Mouse (Mus musculus) kidney, embryonic 14.5 days (tissue): Measurements from ENCODE around the gene Eya2. TPM values are rescaled to one million over a fixed set of nuclear protein-coding genes. Genes with fewer than 3 reads are reported as not detected.
A peak's percentile ranks its signal among the peaks of the same experiment; 100 is the strongest.
"Not testable (repeated sequence)": the region's sequence is repeated elsewhere in the genome, so short reads cannot be mapped to it uniquely, and the experiment has no call there.

ENCODE experiments used
- ATAC-seq: fragments of 200-750 bp; cut with Nextera tagmentation; 2 replicates; pipeline ENCODE4 v1.8.0; 2017; ENCODE audit warnings: moderate number of reproducible peaks, mild to moderate bottlenecking, moderate TSS enrichment, moderate library complexity; ENCODE audit not compliant: low FRiP score, low TSS enrichment
- H3K27ac ChIP-seq: fragments of 300-500 bp; sonication (generic); 2 replicates; pipeline ENCODE4 v1.5.1; 2014; ENCODE audit warnings: low read depth, mild to moderate bottlenecking, low read length, moderate library complexity, mixed read lengths
- H3K27me3 ChIP-seq: fragments of 300-500 bp; sonication (generic); 2 replicates; pipeline ENCODE4 v1.6.1; 2014; ENCODE audit warnings: mild to moderate bottlenecking, low read length; ENCODE audit not compliant: control insufficient read depth, insufficient read depth
- H3K36me3 ChIP-seq: fragments of 300-500 bp; sonication (generic); 2 replicates; pipeline ENCODE4 v1.6.1; 2014; ENCODE audit warnings: low read length, mixed read lengths; ENCODE audit not compliant: control insufficient read depth, insufficient read depth
- H3K4me1 ChIP-seq: fragments of 300-500 bp; sonication (generic); 2 replicates; pipeline ENCODE4 v1.6.1; 2014; ENCODE audit warnings: low read length, mixed read lengths; ENCODE audit not compliant: control insufficient read depth, insufficient read depth
- H3K4me2 ChIP-seq: fragments of 300-500 bp; sonication (generic); replicated peaks from 2 replicates; pipeline ENCODE4 v1.6.1; 2014; ENCODE audit warnings: low read depth, mild to moderate bottlenecking, low read length
- H3K4me3 ChIP-seq: fragments of 300-500 bp; sonication (generic); 2 replicates; pipeline ENCODE4 v1.5.1; 2014; ENCODE audit warnings: mild to moderate bottlenecking, low read length
- H3K9ac ChIP-seq: fragments of 300-500 bp; sonication (generic); 2 replicates; pipeline ENCODE4 v1.6.1; 2014; ENCODE audit warnings: low read depth, mild to moderate bottlenecking, low read length, moderate library complexity
- H3K9me3 ChIP-seq: fragments of 300-500 bp; sonication (generic); 2 replicates; pipeline ENCODE4 v1.6.1; 2016; ENCODE audit warnings: low read length; ENCODE audit not compliant: control insufficient read depth
- WGBS: fragments of 180-500 bp; shearing (Covaris S2); extraction: QIAGEN DNeasy Blood & Tissue Kit; methylation state at CpG from one replicate; pipeline ENCODE4 v1.1.7; 2014; 5-methylcytosine and 5-hydroxymethylcytosine counted together
- polyA plus RNA-seq: library from polyadenylated mRNA; unstranded; fragments of >200 nt; fragmentation: Nextera tagmentation; extraction: Ambion mirVana; gene quantifications from 2 replicates; pipeline ENCODE4 v1.2.1, GENCODE M21; 2014

Eya2 gene
- polyA plus RNA-seq, 1 experiment from 2014 or later = 10.4 TPM

- 87% methylated on average over 25 of the region's 25 CpGs for WGBS
- no peak for ATAC-seq
- Histone ChIP-seq H3K4me2 (no peak overlapping the region), H3K27me3 (no peaks in the 10 kb centered on the region), H3K27ac (no peak overlapping the region), H3K4me3 (no peak overlapping the region), H3K36me3 (peaks cover 86% of the 10 kb centered on the region), H3K4me1 (peaks cover 4% of the 10 kb centered on the region; the same call in 1 of the 2 replicates), H3K9ac (no peak overlapping the region), H3K9me3 (no peaks in the 10 kb centered on the region)
Observed at GRCm38 (mm10) chr2:165792431-165793282, 197.8 kb downstream of the Eya2 start.

DNA sequence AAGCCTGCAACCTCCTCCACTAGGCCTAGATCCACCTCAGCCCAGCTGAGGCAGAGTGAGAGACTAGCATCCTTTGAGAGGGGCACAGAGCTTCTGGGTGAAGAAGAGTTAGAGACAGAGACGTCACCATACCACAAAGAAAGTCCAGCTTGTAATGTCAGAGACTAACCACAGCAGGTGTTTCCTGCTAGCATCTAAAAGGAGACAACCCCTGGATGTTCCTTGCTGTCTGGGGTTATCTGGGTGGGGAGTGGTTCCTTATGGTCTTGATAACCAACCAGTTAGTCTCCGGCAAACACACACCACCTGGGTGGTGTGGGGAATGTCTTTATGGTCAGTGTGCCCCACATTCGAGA, 198.4 kb downstream of the Eya2 start:
- H3K27ac ChIP-seq = no peak overlapping the region
- WGBS = 81% methylated on average over 3 of the region's 3 CpGs

GRCm38 (mm10) chr2:165797876-165798275, 203.0 kb downstream of the Eya2 start:
- Histone ChIP-seq H3K27me3 (no peaks in the 10 kb centered on the region), H3K4me3 (no peak overlapping the region), H3K27ac (no peak overlapping the region), H3K9me3 (no peaks in the 10 kb centered on the region), H3K4me2 (no peak overlapping the region), H3K4me1 (no peaks in the 10 kb centered on the region), H3K9ac (no peak overlapping the region), H3K36me3 (peaks cover 77% of the 10 kb centered on the region)
- WGBS = 69% methylated on average over 8 of the region's 8 CpGs
- no peak for ATAC-seq

More for the DNA sequence above, 198.4 kb downstream of the Eya2 start:
- no peaks in the 10 kb centered on the region for H3K27me3 ChIP-seq
- peaks cover 4% of the 10 kb centered on the region; the same call in 1 of the 2 replicates for H3K4me1 ChIP-seq
- no peak overlapping the region for H3K4me2 ChIP-seq
- no peak overlapping the region for H3K4me3 ChIP-seq
- H3K9ac ChIP-seq = no peak overlapping the region
- H3K9me3 ChIP-seq = no peaks in the 10 kb centered on the region
- H3K36me3 ChIP-seq = peaks cover 91% of the 10 kb centered on the region
- no peak for ATAC-seq

DNA sequence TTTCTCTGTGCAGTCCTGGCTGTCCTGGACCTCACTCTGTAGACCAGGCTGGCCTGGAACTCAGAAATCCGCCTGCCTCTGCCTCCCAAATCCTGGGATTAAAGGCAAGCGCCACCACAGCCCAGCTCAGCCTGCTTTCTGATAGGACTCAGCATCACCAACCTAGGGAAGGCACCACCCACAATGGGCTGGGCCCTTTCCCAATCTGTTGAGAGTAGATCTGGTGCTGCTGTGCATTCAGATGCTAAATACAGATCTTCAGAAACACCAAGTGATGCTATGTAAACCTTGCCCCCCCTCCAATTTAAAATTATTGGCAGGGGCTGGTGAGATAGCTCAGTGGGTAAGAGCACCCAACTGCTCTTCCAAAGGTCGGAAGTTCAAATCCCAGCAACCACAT, 205.3 kb downstream of the Eya2 start:
- not testable (repeated sequence) for H3K9ac ChIP-seq, ATAC-seq, H3K4me3 ChIP-seq, H3K27me3 ChIP-seq, H3K4me2 ChIP-seq, H3K4me1 ChIP-seq, H3K9me3 ChIP-seq, H3K27ac ChIP-seq
- H3K36me3 ChIP-seq = peaks cover 71% of the 10 kb centered on the region
- 90% methylated on average over 3 of the region's 3 CpGs for WGBS

- ATAC-seq = no peak
- no peaks in the 10 kb centered on the region for H3K4me1 ChIP-seq
- H3K4me3 ChIP-seq = no peak overlapping the region
- no peak overlapping the region for H3K27ac ChIP-seq
- no peak overlapping the region for H3K4me2 ChIP-seq
- no peaks in the 10 kb centered on the region for H3K27me3 ChIP-seq
- no peak overlapping the region for H3K9ac ChIP-seq
- H3K36me3 ChIP-seq = peaks cover 87% of the 10 kb centered on the region
- 95% methylated on average over 12 of the region's 12 CpGs for WGBS
- H3K9me3 ChIP-seq = no peaks in the 10 kb centered on the region
Observed at GRCm38 (mm10) chr2:165808179-165808975, 213.5 kb downstream of the Eya2 start.

DNA sequence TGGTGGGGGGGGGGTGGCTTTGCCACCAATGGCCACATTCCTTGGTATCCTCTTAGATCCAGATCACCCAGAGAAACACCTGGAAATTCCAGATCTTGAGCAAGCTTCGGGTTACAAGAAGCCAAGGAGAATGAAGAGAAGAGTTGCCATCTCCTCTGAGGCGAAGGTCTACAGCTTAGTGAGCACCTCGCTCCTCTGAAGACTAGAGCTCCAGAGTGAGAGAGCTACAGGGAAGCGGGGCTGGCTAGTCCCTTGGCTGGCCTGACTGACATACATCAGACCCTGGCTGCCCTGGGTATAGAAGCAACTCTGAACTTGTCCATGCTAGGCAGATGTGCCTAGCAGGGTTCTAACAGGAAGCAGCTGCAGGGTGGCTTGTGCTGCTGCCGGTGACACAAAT, 214.3 kb downstream of the Eya2 start:
- Histone ChIP-seq H3K4me1 (no peaks in the 10 kb centered on the region), H3K27me3 (no peaks in the 10 kb centered on the region), H3K4me2 (no peak overlapping the region), H3K9me3 (no peaks in the 10 kb centered on the region), H3K27ac (no peak overlapping the region), H3K36me3 (peaks cover 94% of the 10 kb centered on the region), H3K4me3 (no peak overlapping the region), H3K9ac (no peak overlapping the region)
- no peak for ATAC-seq
- 93% methylated on average over 5 of the region's 5 CpGs for WGBS

DNA sequence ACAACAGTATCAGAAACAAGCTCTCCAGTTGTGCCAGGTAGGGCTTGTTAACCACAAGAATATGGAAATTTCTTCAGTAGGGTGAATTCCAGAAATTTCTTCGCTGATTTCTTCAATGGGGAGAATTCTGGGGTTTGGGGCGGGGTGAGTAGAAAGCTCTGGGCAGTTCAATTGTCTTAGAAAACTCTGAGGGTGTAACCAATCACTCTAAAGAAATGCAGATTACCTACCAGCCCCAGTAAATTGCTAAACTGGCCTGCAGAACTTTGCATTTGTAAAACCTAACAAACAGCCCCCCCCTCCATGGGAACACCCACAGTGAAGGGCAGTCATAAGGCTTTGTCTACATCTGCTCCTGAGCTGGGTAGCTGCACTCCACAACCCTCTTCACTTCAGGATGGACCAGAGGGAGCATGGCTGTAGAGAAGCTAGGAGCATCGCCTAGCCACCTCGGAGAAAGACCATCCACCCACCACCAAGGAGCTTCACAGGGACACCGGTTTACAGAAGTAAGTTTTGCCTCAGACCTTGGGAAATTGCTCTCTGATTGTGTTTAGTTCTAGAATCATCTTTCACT, 215.2 kb downstream of the Eya2 start:
- Histone ChIP-seq H3K27me3 (no peaks in the 10 kb centered on the region), H3K4me2 (no peak overlapping the region), H3K9me3 (no peaks in the 10 kb centered on the region), H3K27ac (no peak overlapping the region), H3K36me3 (peaks cover 94% of the 10 kb centered on the region), H3K9ac (no peak overlapping the region), H3K4me3 (no peak overlapping the region), H3K4me1 (no peaks in the 10 kb centered on the region)
- ATAC-seq = no peak
- WGBS = 84% methylated on average over 5 of the region's 5 CpGs

DNA sequence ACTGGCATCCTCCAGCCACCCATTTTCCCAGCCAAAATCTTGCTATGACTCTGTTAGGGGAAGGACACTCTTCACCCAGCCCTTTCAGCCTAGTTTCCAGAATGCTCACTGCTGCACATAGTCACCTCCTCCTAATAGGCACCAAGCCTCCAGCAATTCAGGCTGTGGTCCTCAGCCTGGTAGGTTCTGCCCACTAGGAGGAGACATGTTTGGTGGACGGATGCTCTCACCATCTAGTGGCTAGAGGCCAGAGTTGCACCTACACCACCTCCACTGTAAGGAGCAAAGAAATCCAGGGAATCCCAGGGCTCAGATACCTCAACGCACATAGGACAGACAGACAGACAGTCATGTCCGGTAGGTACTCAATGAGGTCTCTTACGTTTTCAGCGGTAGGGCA, 216.7 kb downstream of the Eya2 start:
- 0 out of 2 replicates have a peak, but pooled peaks have one; percentile 36 for ATAC-seq
- no peak overlapping the region for H3K27ac ChIP-seq
- peaks cover 90% of the 10 kb centered on the region for H3K36me3 ChIP-seq
- no peaks in the 10 kb centered on the region for H3K4me1 ChIP-seq
- no peak overlapping the region for H3K9ac ChIP-seq
- H3K4me3 ChIP-seq = no peak overlapping the region
- no peak overlapping the region for H3K4me2 ChIP-seq
- no peaks in the 10 kb centered on the region for H3K27me3 ChIP-seq
- no peaks in the 10 kb centered on the region for H3K9me3 ChIP-seq
- WGBS = 64% methylated on average over 5 of the region's 5 CpGs

- 66% methylated on average over 8 of the region's 8 CpGs for WGBS
- Histone ChIP-seq H3K9ac (no peak overlapping the region), H3K9me3 (no peaks in the 10 kb centered on the region), H3K36me3 (peaks cover 90% of the 10 kb centered on the region), H3K27ac (no peak overlapping the region), H3K27me3 (no peaks in the 10 kb centered on the region), H3K4me1 (no peaks in the 10 kb centered on the region), H3K4me2 (no peak overlapping the region), H3K4me3 (no peak overlapping the region)
- no peak for ATAC-seq
Observed at GRCm38 (mm10) chr2:165812889-165813288, 218.1 kb downstream of the Eya2 start.
